Mouse (Mus musculus): Measurements from ENCODE around the gene Zfp709. TPM values are rescaled to one million over a fixed set of nuclear protein-coding genes. Genes with fewer than 3 reads are reported as not detected.
"Not testable (repeated sequence)": the region's sequence is repeated elsewhere in the genome, so short reads cannot be mapped to it uniquely, and the experiment has no call there.

Zfp709 gene
- total RNA-seq, 2 experiments from 2014 or later, result 9.8 to 10.9 TPM

- peak; percentile 93 to 96 for DNase-seq (ENCODE audit: low spot score in 2 of 2)
Observed at GRCm38 (mm10) chr8:71922567-71923401, 41.0 kb downstream of the Zfp709 start.

- DNase-seq (ENCODE audit: low spot score in 2 of 2), result no peak
Observed at GRCm38 (mm10) chr8:71925791-71926190, 44.0 kb downstream of the Zfp709 start.

- no peak for DNase-seq (ENCODE audit: low spot score in 2 of 2)
Observed at GRCm38 (mm10) chr8:71926551-71926950, 44.7 kb downstream of the Zfp709 start.

- DNase-seq (ENCODE audit: low spot score in 2 of 2), result no peak
Observed at GRCm38 (mm10) chr8:71927779-71928178, 46.0 kb downstream of the Zfp709 start.

- not testable (repeated sequence) for DNase-seq (ENCODE audit: low spot score in 2 of 2)
Observed at GRCm38 (mm10) chr8:71938037-71938436, 56.2 kb downstream of the Zfp709 start.

- DNase-seq (ENCODE audit: low spot score in 2 of 2), result no peak
Observed at GRCm38 (mm10) chr8:71940293-71941208, 58.7 kb downstream of the Zfp709 start.

GRCm38 (mm10) chr8:71941776-71942175, 60.0 kb downstream of the Zfp709 start:
- DNase-seq (ENCODE audit: low spot score in 2 of 2), result no peak

Other genes starting within 250 kb of the Zfp709 start
- 100 to 1,000 TPM; 267 to 296 TPM for gene Unc13a, start 210.3 kb upstream of the Zfp709 start, total RNA-seq (2021)
- 1 to 10 TPM; 4.8 to 5.0 TPM for gene Jak3, start 205.7 kb upstream of the Zfp709 start, total RNA-seq (2021)
- gene Insl3, start 192.8 kb upstream of the Zfp709 start, total RNA-seq (2021), result under 1 TPM in 1 of 2 experiments, not detected in 1; 0.63 TPM
- gene B3gnt3, start 180.2 kb upstream of the Zfp709 start, total RNA-seq (2021), result 1 to 10 TPM in 1 of 2 experiments, under 1 TPM in 1; 0.82 to 1.1 TPM
- 100 to 1,000 TPM; 155 to 167 TPM for gene Fcho1, start 156.3 kb upstream of the Zfp709 start, total RNA-seq (2021)
- 10 to 100 TPM; 12.9 to 13.7 TPM for gene Zfp882, start 26.6 kb downstream of the Zfp709 start, total RNA-seq (2021)
- 10 to 100 TPM; 26.9 to 29.0 TPM for gene Zfp617, start 26.6 kb downstream of the Zfp709 start, total RNA-seq (2021)
- 10 to 100 TPM; 15.3 to 15.4 TPM for gene Zfp961, start 69.0 kb downstream of the Zfp709 start, total RNA-seq (2021)
- gene Cyp4f18, start 127.6 kb downstream of the Zfp709 start, total RNA-seq (2021), result not detected
- not detected for gene Olfr372, start 159.2 kb downstream of the Zfp709 start, total RNA-seq (2021)
- gene Olfr373, start 201.2 kb downstream of the Zfp709 start, total RNA-seq (2021), result not detected
- not detected for gene Olfr374, start 225.0 kb downstream of the Zfp709 start, total RNA-seq (2021)